Mouse (Mus musculus) mouse trophoblast stem cell (cell line): ENCODE measurements at regions not wholly inside any gene's neighbourhood (a gene's known extent, or its start where the extent isn't known, plus 50 kb on each side); places are given as distances from the start of the nearest gene placed in this dataset.

Experiments
- in situ Hi-C, 2 experiments: fragments of 300-500 bp; cut with MseI, MboI; formaldehyde crosslinking; loops; 2 replicates in 1 of 2; 3 replicates in 1 of 2; pipeline ENCODE4 v1.15.1; 2025

DNA sequence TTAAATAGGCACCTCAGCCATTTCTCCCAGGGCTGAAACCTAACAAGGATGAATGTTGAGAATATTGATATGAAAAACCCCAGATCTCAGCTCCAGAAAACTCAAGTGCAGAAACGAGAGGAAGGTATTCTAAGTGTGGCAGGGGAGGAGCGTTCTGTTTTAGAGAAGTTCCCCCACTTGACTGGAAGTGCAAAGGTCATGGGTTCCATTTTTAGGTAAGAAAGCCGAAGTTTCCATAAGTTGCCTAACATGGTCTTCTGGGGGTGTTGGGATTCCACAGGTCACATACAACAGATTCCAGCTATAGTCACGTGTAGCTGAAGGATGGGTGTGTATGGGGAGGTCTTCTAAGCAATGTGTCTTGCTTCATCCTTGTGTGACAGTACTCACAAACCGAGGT is 352.9 kb downstream of the Nuak1 start:
- in situ Hi-C loops = no loop called here

DNA sequence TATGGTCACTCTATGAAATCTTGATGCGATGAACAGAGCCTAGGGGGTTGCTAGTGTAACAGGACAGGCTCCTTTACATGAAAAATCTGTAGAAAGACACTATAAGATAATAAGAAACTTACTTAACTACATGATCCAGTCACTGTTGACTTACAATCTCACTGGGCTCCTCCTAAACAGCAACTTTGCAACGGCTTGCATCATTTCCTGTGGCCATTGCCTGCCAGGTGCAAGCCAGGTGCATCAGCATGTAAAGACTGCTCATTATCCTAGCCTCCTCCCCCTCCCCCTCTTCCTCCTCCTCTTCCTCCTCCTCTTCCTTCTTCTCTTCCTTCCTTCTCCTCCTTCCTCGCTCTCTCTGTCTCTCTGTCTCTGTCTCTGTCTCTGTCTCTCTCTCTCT is 352.5 kb downstream of the Nuak1 start:
- in situ Hi-C loops = no loop called here

DNA sequence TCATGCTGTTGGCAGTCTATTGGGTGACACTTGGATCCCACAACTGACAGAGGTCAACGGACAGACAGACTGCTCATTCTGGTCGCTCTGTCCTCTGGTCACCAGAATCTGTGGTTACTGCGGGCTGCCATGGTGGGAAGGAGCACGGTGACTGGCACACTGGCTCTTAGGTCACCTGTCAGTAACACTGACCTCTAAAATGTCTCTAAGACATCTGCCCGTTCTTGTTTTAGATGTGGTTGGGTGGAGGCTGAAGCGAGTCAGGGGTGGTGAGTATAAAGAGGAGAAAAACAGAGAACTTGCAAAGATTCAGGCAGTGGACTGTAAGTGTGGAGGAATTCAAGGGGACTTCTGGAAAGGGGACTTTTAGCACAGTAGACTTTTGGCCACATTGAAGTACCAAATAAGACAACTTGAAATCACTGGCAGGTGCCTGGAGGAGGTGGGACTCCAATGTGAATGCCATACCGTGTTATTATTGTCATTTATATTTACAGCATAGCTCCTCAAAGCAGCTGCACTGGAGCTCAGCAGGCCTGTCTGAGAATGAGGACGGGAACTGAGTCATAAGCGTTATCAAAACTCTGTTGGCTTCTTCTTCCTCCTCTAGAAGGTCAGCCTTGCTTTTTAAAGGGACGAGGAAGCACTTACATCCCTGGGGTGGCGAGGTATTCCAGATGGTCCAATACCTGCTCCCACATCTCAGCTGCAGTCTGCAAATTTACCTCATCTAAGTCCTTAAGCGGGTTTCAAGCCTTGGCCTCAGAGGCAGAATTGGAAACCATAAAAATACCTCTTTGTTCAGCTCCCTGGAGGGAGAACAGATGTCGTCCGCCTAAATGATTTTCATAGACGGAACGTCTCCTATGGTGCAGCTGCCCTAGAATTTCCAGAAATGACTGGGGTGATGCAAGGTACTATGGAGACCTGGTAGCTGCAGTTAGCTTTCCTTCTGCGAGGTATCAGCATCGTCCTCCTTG is 351.3 kb downstream of the Nuak1 start:
- in situ Hi-C loops = no loop called here

DNA sequence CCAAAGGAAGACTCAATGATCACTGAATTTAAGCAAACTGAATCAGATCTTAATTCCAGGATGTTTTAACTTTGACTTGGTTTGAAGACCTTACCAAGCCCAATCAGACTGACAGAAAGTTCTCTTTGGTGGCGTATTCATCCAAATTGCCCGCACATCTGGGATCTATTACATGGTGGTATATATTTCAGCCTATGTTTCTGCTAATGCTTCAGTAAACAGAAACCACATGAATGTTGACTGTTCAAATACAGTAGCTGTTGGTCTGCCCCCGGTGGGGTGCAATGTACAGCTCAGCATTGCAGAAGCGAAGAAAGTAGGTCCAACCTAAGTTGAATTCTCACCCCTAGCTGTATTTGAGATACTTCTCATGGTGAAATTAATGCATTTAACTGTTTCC is 346.5 kb downstream of the Nuak1 start:
- in situ Hi-C loops = no loop called here

DNA sequence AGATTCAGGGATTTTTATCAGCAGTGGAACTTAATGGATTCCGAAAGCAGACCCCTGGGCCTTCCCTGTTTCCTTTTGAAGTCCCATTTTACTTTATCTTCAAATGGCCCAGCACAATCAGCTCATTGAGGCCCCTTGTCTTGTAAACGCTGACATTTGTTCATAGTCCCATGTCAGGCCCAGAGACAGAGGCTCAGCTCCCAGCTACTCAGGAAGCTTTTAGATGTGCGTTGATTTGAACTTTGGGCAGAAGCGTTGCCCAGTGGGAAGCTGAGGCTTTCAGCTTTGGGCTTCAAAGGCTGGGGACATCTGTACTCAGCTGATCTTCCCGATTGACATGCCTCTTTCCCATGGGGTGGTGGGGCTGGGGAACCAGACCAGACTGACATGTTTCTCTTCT is 343.2 kb downstream of the Nuak1 start:
- in situ Hi-C loops = no loop called here

DNA sequence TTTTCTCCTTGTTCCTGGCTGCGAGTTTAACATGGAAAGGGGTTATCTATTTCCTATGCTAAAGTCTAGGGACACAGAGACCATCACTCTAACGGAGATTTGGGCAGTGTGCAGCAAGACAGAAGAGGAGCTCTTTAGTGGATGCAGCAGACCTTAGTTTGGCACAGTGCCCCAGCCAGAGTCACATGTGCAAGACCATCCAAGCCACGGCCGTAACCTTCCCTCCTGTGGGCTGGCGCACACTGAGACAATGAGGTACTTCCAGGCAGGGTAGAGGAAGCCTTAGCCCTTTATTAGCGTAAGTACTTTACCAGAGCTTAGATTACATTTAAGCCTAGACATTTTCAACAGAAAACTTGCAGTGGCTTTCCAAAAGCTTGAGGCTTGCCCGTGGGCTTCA is 336.4 kb downstream of the Nuak1 start:
- in situ Hi-C loops = no loop called here

DNA sequence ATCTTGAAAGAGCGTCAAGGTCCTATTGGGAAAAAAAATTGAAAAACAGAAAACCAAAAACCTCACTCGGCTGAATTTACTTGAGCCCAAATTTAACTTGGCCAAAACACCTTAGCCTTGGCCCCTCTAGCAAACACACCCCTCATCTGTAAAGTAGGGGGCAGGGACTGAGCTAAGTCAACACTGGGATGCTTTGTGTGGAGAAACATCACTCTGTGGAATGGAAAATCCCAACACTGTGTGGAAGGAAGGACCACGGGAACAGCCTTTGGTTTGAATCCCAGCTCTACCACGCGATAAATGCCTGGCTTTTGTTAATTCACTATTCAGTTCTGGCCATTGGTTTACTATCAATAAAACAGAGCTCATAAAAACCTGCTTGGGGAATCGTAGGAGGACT is 335.8 kb downstream of the Nuak1 start:
- in situ Hi-C loops = no loop called here

DNA sequence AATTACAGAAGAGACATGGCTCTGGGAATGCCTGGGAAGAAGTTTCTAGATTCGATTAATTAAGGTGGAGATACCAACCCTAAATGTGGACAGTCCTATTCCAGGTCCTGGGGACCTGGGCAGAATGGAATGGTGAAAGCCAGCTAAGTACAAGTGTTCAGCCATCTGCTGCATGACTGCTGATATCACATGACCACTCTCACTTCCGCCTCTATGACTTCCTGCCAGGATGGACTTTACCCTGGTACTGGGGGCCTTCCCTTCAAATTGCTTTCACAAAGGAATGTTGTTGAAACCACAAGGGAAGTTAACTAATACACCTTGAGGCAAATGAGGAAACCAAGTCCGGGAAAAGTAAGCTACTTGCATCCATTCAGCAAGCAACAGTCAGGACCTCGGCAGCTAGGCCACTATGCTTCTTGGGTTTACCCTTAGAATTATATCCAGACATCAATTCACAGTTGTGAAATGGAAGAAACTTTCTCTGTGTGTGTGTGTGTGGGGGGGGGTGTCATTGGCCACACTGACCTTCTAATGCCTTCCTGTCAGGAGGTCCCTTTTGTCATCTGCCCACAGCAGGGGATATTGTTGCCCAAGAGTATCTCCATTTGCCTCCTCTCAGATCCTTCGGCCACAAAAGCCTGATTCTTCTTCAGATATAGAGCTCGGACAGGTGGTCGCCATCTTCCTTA is 330.6 kb downstream of the Nuak1 start:
- in situ Hi-C loops = no loop called here

DNA sequence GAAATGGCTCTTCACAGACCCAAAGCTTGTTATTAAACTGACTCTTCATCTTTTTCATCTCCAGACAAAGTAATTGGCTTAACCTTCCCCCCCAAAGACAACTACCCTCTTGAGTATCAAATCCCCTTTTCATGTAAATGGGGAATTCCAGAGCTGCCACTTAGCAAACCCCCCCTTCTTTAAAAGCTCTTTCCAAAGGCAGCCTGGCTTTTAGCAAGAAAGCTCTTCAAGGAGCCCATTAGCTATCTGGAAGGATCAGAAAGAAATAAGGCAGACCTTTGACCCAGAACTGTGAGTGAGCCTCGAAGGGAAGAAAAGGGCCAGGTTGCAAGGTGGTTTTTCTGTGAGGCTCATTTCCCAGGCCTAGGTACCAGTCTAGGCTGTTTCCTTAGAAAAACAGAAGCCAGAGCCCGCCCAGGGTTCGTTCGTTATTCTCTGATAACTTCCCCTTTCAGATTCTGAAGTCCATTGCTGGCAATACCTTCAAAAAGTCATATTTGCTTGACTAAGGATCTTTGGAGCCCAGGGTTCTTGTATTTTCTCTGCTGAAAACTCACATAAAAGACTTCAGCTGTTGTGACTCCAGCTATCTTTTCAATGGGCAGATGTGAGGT is 329.9 kb downstream of the Nuak1 start:
- in situ Hi-C loops = no loop called here

DNA sequence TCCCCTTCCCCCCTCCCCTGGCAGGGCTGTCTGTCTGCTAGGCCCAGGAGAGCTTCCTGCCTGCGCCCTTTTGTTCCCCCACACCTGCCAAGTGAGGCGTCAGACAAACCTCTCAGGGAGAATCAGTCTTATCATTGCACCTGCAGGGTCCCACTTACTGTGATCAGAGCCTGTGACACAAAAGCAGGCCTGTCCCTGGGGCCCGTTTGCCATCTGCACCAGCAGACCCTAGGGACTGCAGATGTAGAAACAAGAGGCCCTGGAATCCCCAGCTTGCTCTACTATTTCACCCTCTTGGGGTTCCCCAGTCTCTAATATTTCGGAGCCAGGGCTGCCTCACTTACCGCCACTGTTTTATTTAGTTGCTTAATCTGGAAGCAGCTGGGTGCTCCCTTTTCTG is 328.9 kb downstream of the Nuak1 start:
- in situ Hi-C loops = no loop called here

DNA sequence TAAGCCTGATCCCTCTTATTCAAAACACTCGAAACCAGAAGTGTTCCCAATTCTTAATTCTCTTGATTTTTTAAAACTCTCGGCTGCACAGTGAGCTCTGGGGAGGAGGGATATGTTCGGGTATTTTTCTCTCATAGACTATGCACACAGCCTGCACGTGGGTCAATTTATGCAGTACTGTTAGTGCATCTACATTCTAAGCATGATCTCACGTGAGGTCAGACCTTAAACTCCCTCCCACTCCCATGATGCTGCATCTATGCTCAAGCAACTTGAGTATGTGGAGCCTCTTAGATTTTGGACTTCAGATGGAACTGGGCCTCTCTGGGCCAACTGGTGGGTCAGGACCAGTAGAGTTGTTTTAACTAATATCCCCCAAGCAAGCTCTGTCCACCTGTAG is 328.5 kb downstream of the Nuak1 start:
- in situ Hi-C loops = no loop called here

DNA sequence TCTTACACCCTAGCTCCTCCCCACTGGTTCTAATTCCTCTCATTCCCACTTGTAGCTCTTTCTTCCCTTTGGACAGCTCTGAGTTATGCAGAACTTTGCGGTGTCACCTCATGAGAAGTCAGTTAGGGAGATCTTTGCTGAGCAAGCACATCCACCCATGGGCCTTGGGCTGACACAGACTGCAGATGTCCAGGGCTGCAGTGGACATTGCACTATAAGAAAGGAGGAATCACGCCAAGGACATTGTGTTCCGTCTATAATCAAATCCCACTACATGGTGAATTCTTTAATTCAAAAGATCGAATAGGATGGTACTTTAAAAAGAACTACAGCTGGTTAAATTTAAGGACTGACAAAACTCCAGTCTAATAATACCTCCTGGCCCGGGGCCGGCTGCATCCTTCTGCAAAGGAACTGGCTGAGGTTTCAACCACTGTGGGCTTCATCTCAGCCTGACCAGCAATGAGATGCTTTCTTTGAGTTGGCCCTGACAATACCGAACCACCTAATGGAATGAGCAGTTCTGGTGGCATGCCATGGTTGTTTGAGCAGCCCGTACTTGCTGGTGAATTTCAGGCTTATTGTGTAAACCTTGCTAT is 320.3 kb downstream of the Nuak1 start:
- in situ Hi-C loops = no loop called here

DNA sequence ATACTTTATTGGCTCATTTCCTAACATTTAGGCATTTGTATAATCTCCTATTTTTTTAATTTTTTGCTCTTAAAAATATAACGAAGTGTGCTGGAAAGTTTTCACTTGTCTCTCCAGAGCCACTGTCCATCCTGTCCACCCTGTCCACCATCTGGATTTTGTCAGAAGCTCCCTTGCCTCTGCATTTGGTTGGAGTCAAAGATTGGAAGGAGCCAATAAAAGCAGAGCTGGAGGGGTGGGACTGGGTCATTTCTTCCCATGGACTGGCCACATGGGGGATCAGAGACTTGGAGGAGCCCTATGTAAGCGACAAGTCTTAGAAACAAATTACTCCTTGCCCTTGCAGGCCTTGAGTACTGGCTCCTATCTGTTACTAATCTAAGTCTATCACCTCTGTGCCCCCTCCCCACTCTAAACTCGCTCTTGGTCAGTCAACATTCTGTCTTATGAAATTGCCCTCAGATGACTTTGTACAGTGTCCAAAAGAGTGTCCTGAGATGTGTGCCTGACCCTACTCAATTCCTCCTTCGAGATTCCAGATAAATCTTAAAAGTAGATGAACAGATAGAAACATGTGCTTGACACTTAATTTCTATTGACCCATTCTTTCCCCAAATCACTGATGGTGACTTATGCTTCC is 303.3 kb downstream of the Nuak1 start:
- in situ Hi-C loops = no loop called here

DNA sequence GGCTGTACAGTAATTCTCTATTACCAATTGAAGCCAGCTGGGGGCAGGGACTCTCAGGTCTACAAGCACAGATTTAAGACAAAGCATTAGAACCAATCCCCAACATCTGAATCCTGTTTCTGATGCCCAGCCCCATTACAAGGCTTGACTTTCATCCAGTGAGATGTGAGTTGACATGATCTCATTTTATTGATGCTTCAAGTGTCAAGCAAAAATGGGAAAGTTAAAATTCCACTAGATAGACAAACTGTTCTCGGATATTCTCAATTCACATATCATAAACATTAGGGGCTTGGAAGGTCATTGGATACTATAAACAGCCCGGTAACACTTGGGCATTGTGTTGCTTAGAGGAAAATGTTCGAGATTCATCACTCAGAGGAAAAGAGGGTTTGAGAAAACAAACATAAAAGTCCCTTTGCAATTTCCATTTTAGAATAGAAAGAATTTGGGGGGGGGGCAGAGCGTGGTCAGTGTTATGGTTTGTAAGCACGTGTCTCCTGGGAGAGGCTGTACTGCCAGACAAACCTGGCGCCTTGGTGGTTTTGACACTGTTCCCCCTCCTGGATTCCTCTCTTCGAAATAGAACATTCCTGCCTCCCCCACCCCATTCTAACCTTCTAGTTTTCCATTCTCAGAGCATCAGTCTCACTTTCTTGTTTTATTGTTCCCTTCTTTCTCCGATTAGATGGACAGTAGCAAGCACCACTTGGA is 297.5 kb downstream of the Nuak1 start:
- in situ Hi-C loops = no loop called here

DNA sequence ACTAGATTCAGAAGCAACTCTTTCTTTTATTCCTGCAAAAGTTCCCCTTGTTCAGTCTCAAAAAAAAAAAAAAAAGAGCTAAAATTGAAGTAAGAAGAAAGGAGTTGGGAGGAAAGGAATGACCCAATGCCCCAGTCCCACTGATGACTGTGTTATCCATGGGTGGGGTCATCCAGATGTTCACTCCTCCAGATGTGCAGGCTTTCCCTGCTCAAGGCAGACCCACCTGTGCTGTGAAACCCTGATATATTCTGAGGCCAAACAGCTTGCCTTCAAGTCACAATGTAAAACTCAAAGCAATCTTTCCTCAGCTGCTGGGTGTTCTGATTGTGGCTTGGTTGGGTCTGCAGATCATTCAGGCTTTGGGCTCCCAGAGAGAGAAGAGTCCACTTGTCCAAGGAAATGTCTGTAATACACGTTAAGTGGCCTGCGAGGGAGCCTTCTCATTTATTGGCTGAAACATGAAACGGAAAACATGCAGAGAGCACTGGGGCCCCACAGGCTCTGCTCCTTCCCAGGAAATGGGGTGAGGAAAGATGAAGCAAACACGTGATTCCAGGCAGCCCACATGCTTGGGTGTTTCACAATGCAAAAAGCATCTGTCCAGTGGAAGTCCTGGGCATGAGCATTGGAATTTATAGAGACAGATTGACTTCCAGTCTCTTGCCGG is 296.6 kb downstream of the Nuak1 start:
- in situ Hi-C loops = no loop called here

DNA sequence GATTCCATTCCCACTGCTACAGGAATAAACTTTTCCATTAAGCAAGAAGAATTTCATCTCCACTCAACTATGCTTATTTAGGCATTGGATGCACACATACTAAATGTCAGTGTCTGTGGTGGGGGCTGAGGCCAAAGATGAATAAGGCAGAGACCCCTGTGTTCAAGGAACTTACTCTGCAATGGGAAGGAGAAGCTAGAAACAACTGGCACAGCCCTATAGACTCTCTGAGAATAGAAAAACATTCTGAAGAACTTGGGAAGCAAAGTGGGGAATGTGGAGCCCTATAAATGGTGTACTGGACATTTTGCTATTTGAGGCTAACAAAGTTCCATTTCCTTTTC is 296.1 kb downstream of the Nuak1 start:
- in situ Hi-C loops = no loop called here

DNA sequence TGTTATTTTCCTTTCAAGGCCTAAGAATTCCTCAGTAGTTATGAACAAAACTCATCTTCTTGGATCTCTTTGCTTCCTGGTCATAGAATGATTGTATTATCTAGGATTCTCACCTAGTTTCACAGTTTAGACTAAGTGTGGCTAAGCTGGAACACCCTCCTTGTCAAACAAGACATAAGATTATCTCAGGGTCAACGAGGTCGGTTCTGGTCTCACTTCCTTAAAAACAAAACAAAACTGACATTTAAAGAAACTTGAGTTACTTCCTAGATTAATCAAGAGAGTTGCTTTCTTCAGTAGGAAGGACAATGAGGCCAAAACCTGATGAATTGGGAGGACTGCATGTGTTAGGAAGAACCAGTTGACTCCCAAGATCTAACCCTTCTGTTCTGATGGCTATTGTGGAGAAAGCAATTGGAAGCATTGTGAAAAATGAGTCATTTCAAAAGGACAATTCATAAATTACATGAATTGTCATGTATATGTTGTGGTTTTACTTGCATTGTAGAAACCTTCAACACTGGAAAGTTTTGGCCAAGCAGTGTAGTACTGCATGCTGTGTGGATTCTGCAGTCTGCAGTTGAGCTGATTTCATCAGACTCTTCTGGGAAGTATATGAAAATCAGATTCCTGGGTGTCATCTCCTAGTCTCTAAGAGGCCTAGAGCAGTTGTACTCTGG is 293.0 kb downstream of the Nuak1 start:
- in situ Hi-C loops = no loop called here

DNA sequence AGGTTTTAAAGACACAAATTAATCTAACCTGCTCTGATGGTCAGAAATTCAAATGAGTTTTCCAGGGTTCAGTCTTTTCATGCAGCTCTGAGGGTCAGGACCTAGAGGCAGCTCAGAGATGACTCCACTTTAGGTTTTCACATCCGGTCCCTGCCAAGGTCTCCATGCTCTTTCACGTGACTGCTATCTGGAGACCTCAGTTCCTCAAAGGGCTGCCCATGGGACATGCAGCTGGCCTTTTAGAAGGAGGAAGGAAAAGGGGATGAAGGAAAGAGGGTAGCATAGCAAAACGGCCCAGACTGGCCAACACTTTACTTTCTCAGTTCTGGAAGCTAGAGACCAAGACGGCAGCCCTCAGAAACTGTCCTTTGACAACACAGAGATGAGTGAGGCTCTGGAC is 276.6 kb downstream of the Nuak1 start:
- in situ Hi-C loops = no loop called here

DNA sequence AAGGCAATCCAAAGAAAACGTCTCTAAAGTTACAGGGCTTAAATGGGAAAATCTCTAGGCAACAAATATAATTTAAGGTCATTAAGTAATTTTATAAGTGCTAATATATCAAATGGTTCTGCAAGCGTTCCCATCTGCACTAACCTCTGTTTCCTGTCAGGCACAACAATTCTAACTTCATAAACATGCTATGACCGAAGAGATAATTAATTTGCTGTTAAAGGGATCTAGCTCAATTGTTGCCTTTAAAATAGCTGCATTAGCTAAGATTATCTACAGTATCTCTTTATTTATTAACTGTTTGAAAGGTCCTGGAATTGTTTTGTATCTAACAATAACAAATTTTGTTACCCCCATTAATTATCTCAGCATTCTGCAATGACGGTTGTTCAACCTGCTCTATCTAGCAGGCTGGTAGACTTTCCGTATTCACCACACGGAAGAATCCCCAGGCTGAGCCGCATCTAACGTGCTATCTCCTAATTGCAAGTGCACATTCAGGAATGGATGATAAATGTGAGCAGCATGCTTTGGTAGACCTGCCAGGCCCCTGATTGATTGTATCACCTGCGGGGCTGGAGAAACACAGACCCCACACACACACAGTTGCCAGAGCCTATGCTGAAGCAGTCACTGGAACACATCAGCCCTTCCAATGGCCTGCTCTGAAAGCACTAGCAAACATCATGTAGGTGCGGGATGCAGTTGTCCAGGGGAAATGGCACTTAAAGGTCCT is 274.4 kb downstream of the Nuak1 start:
- in situ Hi-C loops = no loop called here

DNA sequence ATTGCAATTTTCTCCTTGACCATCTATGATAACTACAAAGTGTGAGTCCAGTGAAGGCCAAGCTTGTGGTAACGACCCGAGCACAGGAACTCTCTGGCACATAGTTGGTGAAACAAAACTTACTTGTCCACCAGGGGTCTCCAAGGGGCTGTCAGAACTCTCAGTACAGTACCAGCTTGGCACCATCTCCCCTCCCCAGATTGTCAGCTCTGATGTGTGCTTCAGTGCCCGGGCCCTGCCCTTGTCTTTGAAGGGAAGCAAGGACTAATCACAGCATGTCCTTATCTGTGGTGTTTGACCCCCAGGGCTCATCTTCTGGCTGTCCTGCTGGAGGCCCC is 273.9 kb downstream of the Nuak1 start:
- in situ Hi-C loops = no loop called here
